Mouse (Mus musculus): ENCODE measurements around the gene Plcb2. TPM values are rescaled to one million over a fixed set of nuclear protein-coding genes. Genes with fewer than 3 reads are reported as not detected.

Gene Plcb2
- polyA plus RNA-seq, 1 experiment from 2014 or later = 1.0 TPM

DNA sequence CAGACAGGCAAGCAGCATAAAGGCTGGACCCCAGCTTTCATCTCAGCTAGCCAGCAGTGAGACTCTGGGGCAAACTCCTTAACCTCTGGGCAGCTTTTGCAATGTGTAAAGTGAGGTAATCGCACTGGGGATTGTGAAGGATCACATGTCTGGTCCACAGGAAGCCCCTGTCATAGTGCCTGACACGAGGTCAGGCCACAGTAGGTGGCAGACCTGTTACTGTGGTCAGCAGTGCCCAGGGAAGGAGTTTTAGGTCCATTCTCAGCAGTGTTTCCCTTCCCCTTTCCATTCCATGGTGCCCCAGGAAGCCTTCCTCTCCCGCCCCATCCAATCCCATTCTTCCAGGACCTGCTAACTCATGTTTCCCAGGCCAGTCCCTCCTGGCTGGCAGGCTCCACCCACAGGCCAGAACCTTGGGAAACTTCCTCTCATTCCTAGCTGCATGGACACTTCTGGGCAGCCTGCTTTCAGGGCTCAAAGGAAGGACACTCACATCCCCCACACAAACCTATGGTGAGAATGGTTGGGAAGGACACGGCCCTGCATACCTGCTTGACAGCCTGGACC is 18.5 kb downstream of the Plcb2 start:
- no peaks in the 10 kb centered on the region for H3K9me3 ChIP-seq (replicated peaks)
- no peak overlapping the region for H3K27ac ChIP-seq (replicated peaks)
- ATAC-seq (ENCODE audit: low FRiP score) = no peak
- no peaks in the 10 kb centered on the region for H3K36me3 ChIP-seq
- no peak overlapping the region for H3K4me2 ChIP-seq
- WGBS = 40% methylated on average over 4 of the region's 4 CpGs
- no peak overlapping the region for H3K9ac ChIP-seq (replicated peaks)
- peaks cover 81% of the 10 kb centered on the region for H3K27me3 ChIP-seq (replicated peaks)
- peaks cover 19% of the 10 kb centered on the region for H3K4me1 ChIP-seq
- H3K4me3 ChIP-seq (replicated peaks) = no peak overlapping the region

- 85% methylated on average over 4 of the region's 4 CpGs for WGBS
These were observed 19.8 kb downstream of the Plcb2 start for GRCm38 (mm10) chr2:118708472-118708871.

GRCm38 (mm10) chr2:118706436-118706835 is 21.8 kb downstream of the Plcb2 start:
- H3K9me3 ChIP-seq (replicated peaks) = no peaks in the 10 kb centered on the region
- H3K27me3 ChIP-seq (replicated peaks) = peaks cover 91% of the 10 kb centered on the region
- WGBS = 11% methylated on average over 6 of the region's 6 CpGs
- H3K4me3 ChIP-seq (replicated peaks) = no peak overlapping the region
- no peak overlapping the region for H3K9ac ChIP-seq (replicated peaks)
- no peak overlapping the region for H3K4me2 ChIP-seq
- no peak for ATAC-seq (ENCODE audit: low FRiP score)
- H3K4me1 ChIP-seq = peaks cover 33% of the 10 kb centered on the region
- H3K36me3 ChIP-seq = no peaks in the 10 kb centered on the region
- H3K27ac ChIP-seq (replicated peaks) = no peak overlapping the region

More at GRCm38 (mm10) chr2:118708472-118708871, 19.8 kb downstream of the Plcb2 start:
- no peak overlapping the region for H3K27ac ChIP-seq (replicated peaks)
- H3K9me3 ChIP-seq (replicated peaks) = no peaks in the 10 kb centered on the region
- no peaks in the 10 kb centered on the region for H3K36me3 ChIP-seq
- peaks cover 24% of the 10 kb centered on the region for H3K4me1 ChIP-seq
- H3K4me3 ChIP-seq (replicated peaks) = no peak overlapping the region
- H3K9ac ChIP-seq (replicated peaks) = no peak overlapping the region
- no peak overlapping the region for H3K4me2 ChIP-seq
- H3K27me3 ChIP-seq (replicated peaks) = peaks cover 91% of the 10 kb centered on the region
- no peak for ATAC-seq (ENCODE audit: low FRiP score)

DNA sequence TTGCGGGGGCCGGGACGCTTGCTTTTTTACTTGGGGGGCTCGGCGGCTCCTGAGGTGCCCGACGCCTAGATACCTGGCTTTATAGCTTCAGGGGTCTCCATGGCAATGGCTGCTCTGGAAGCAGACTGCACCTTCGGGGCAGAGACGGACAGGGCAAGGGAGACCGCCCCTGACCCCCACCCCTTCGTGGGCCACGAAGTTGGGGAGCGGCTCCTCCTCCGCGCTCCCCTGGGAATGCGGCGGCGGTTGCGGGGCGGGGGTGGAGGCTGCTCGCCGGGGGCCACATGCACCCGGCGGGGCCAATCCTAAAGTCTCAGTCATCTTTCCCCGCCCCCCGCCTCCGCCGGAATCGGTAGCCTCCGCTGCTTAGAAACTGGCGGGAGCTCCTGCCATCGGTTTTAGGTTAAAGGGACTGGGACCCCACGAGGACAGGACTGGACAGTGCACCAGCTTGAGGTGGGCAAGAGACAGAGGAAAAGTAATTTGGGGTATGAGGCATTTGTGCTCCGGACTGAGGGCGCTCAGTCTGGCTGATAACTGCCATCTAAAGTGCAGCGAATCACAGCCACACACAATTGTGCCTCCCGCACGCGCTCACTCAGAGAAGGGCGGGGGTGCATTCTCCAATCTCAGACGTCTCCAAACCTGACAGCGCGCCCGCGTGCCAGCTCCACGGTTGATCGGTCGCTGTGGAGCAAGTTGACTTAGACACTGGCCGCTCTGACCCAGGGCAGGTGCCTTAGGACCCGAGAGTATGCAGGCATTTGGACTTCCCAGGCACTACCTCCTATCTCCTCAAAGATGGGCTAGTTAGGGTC is 24.1 kb downstream of the Plcb2 start, which contains the start of gene Ankrd63:
Gene Ankrd63, minus strand, starts transcription at position 51 of the 818 bp plus-strand sequence.
- Histone ChIP-seq H3K27me3 (replicated peaks) (peaks cover 100% of the 10 kb centered on the region), H3K4me3 (replicated peaks) (peak within 1 kb of the TSS; percentile 39), H3K4me1 (peaks cover 35% of the 10 kb centered on the region), H3K27ac (replicated peaks) (no peak within 1 kb of the TSS), H3K9me3 (replicated peaks) (no peaks in the 10 kb centered on the region), H3K4me2 (peak within 1 kb of the TSS; percentile 70), H3K36me3 (no peaks in the 10 kb centered on the region), H3K9ac (replicated peaks) (peak within 1 kb of the TSS; percentile 31)
- under 1% methylated on average over 49 of the region's 50 CpGs for WGBS
- no peak for ATAC-seq (ENCODE audit: low FRiP score)

DNA sequence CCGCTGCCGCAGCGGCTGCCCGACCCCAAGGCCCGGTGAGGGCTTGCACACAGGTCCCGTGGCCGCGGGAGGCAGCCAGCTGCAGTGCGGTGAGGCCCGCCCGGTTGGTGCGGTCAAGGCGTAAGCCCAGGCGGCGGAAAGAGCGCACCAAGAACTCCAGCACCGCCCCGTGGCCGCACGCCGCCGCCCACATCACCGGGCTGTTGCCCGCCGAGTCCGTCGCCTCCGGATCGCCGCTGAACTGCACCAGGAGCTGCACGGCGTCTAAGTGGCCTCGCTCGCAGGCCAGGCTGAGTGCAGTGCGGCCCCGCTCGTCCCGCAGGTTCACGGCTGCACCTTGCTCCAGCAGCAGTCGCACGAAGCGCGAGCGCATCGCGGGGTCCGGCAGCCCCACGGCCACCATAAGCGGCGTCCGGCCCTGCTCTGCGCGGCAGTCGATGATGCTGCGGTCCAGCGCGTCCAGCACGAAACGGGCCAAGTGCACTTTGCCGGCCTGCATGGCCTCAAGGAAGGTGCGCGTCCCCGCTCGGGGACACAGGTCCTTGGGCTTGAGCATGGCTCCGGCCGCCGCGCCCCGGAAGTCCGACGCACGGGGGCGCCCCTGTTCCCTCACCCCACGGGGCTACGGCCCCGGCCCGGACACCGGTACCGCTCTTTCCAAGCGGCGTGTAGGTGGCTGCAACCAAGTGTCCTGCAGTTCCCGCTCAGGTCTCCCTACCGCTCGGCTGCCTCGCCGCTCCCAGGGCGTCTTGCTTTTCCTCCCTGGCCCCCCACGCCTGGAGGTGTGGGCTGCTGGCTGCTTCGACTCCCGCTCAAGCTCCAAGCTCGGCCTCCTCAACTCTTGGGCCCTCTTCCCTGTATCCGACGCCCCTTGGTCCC is 25.1 kb downstream of the Plcb2 start:
- peaks cover 94% of the 10 kb centered on the region for H3K27me3 ChIP-seq (replicated peaks)
- H3K9ac ChIP-seq (replicated peaks) = peak overlapping the region; percentile 31

GRCm38 (mm10) chr2:118701971-118702882 is 26.0 kb downstream of the Plcb2 start:
- no peaks in the 10 kb centered on the region for H3K9me3 ChIP-seq (replicated peaks)
- WGBS = 5% methylated on average over 51 of the region's 51 CpGs
- H3K9ac ChIP-seq (replicated peaks) = peak overlapping the region; percentile 31; the same call in 1 of the 2 replicates
- 0 out of 2 replicates have a peak, but pooled peaks have one; percentile 15 for ATAC-seq (ENCODE audit: low FRiP score)
- H3K36me3 ChIP-seq = no peaks in the 10 kb centered on the region
- H3K4me2 ChIP-seq = peak overlapping the region; percentile 70
- H3K27ac ChIP-seq (replicated peaks) = no peak overlapping the region
- peak overlapping the region; percentile 39 for H3K4me3 ChIP-seq (replicated peaks)
- H3K27me3 ChIP-seq (replicated peaks) = peaks cover 91% of the 10 kb centered on the region
- peaks cover 44% of the 10 kb centered on the region for H3K4me1 ChIP-seq

More for the DNA sequence above, 25.1 kb downstream of the Plcb2 start:
- Histone ChIP-seq H3K4me2 (peak overlapping the region; percentile 70), H3K36me3 (no peaks in the 10 kb centered on the region), H3K27ac (replicated peaks) (no peak overlapping the region), H3K4me1 (peaks cover 37% of the 10 kb centered on the region), H3K9me3 (replicated peaks) (no peaks in the 10 kb centered on the region), H3K4me3 (replicated peaks) (peak overlapping the region; percentile 39)
- WGBS = under 1% methylated on average over 92 of the region's 93 CpGs
- peak; percentile 9; the same call in 1 of the 2 replicates for ATAC-seq (ENCODE audit: low FRiP score)

DNA sequence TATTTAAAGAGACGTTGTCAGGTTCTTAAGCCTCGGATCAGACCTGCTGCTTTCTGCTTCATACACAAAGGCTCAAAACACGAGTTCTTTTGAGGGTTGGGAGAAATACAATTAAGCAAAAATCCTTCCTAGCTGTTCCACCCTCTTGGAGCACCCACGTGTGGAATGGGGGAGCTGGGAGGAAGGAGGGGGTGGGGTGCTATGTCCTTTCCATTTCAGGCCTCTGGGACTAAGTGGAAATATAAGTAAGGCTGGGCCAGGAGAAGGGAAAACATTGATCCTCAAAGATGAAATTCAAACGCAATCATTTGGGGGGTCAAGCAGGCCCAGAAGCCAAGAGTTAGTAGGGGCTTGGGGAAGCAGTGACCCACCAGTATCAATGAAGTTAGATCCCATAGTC is 27.1 kb downstream of the Plcb2 start:
- Histone ChIP-seq H3K27ac (replicated peaks) (no peak overlapping the region), H3K9ac (replicated peaks) (no peak overlapping the region), H3K4me1 (peaks cover 53% of the 10 kb centered on the region), H3K36me3 (peaks cover 7% of the 10 kb centered on the region; the same call in 1 of the 2 replicates), H3K4me2 (peak overlapping the region; percentile 51), H3K27me3 (replicated peaks) (peaks cover 91% of the 10 kb centered on the region), H3K9me3 (replicated peaks) (no peaks in the 10 kb centered on the region), H3K4me3 (replicated peaks) (0 out of 2 replicates have a peak overlapping the region, but pooled peaks have one; percentile 2)
- no peak for ATAC-seq (ENCODE audit: low FRiP score)
- 9% methylated on average over 5 of the region's 5 CpGs for WGBS

DNA sequence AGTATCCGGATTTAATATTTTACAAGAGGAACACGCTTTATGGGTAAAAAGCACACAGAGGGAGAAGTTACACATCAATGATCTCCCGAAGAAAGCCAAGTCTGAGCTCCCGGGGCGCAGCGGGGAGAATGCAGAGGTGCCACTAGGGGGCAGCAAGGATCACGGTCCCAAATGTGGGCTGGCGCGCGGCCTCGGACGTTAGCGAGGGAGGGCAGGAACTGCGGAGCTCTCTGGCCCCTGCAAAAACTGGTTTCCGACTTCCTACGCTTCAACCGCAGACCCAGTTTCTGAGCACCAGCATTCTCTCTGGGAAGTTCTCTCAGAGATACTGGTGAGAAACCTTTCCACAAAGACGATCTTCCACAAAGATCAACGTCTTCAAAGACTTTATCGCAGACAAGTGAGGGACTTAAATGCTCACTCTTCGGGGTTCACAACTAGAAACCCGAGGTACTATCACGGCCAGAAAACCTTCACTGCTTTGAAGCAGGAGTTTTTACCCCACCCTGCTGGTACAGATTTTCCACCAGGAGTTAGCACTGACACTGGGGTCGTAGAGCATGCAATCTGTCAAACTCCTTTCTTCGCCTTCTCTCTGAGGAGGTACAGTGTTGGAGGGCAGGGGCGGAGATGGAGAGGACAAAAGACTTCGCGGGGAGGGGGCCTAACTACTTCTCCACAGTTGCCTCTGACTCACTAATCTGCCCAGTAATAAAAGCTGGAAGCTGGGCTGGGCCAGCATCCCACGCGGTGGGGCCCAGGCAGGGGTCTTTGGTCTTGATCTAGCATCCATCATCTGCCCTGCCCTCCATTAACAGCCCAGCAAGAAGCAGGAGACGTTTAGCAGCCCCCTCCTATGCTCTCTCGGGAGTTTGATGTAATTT is 27.8 kb downstream of the Plcb2 start:
- H3K36me3 ChIP-seq = peaks cover 8% of the 10 kb centered on the region
- H3K4me3 ChIP-seq (replicated peaks) = 0 out of 2 replicates have a peak overlapping the region, but pooled peaks have one; percentile 15
- peaks cover 90% of the 10 kb centered on the region for H3K27me3 ChIP-seq (replicated peaks)
- ATAC-seq (ENCODE audit: low FRiP score) = no peak
- no peak overlapping the region for H3K9ac ChIP-seq (replicated peaks)
- H3K27ac ChIP-seq (replicated peaks) = no peak overlapping the region
- 2% methylated on average over 32 of the region's 32 CpGs for WGBS
- peak overlapping the region; percentile 51 for H3K4me2 ChIP-seq
- H3K9me3 ChIP-seq (replicated peaks) = no peaks in the 10 kb centered on the region
- H3K4me1 ChIP-seq = peaks cover 57% of the 10 kb centered on the region

DNA sequence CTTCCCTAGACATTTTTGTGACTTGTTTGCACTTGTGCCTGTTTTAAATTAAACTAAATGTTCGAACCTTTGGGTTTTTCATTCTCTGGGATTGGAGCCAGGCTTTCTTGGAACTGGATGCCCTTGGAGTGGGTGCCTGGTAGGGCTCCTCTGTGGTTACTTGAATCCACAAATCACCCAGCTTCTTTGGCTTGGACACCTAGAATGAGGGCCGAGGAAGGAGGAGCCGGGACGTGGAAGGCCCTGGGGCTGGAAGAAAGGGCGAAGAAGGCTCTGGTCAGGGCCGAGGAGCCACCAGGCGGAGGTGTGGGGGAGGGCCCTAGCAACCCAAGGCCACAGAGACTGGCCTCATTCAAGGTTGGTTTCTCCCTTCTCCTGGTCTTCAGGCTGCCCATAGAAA is 30.3 kb downstream of the Plcb2 start:
- 32% methylated on average over 7 of the region's 7 CpGs for WGBS
- ATAC-seq (ENCODE audit: low FRiP score) = no peak
- peaks cover 40% of the 10 kb centered on the region for H3K4me1 ChIP-seq
- H3K4me3 ChIP-seq (replicated peaks) = no peak overlapping the region
- no peak overlapping the region for H3K9ac ChIP-seq (replicated peaks)
- no peaks in the 10 kb centered on the region for H3K9me3 ChIP-seq (replicated peaks)
- peaks cover 21% of the 10 kb centered on the region for H3K36me3 ChIP-seq
- H3K4me2 ChIP-seq = no peak overlapping the region
- H3K27me3 ChIP-seq (replicated peaks) = peaks cover 80% of the 10 kb centered on the region
- H3K27ac ChIP-seq (replicated peaks) = no peak overlapping the region

DNA sequence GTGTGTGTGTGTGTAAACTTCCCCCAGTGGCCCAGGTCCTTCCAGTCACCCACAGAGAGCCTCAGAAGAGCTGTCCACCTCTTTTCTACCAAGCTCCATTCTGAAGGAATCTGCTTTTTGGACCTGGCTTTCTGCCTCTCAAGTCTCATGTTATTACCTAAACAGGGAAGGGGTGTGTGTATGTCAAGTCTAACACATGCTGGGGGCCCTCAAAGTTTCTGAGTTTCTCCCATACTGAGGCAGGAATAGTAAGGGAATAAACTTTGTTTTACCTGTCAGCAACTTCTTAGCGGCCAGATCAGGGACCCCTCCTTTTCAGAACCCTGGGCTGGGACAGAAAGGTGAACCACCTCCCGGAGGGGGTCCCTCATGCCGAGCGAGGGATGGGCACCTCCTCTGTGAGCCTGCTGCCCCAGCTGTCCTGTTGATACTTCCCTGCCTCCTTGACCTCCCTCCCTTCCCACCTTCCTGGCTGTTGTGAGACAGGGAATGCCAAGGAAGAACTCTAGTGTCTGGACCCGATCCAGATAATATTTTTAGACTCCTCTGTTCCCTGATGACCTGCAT is 30.8 kb downstream of the Plcb2 start:
- Histone ChIP-seq H3K27ac (replicated peaks) (no peak overlapping the region), H3K36me3 (peaks cover 21% of the 10 kb centered on the region), H3K27me3 (replicated peaks) (peaks cover 79% of the 10 kb centered on the region), H3K9me3 (replicated peaks) (no peaks in the 10 kb centered on the region), H3K9ac (replicated peaks) (no peak overlapping the region), H3K4me1 (peaks cover 34% of the 10 kb centered on the region), H3K4me3 (replicated peaks) (no peak overlapping the region), H3K4me2 (no peak overlapping the region)
- 34% methylated on average over 5 of the region's 5 CpGs for WGBS
- no peak for ATAC-seq (ENCODE audit: low FRiP score)
